Mouse (Mus musculus) frontal cortex, postnatal 14 days (tissue): ENCODE measurements at regions not wholly inside any gene's neighbourhood (a gene's known extent, or its start where the extent isn't known, plus 50 kb on each side); places are given as distances from the start of the nearest gene placed in this dataset.

Experiments
- DNase-seq, 2 experiments: peaks; one replicate each; pipeline ENCODE4 v3.0.0; 2022; ENCODE audit warnings: low spot score in 2 of 2

- DNase-seq: no peak
These were observed 110.0 kb upstream of the Gria1 start for GRCm38 (mm10) chr11:56901201-56901600.

- DNase-seq: peak in 1 of 2 experiments; percentile 6
These were observed 85.8 kb upstream of the Gria1 start for GRCm38 (mm10) chr11:56925368-56925896.

DNA sequence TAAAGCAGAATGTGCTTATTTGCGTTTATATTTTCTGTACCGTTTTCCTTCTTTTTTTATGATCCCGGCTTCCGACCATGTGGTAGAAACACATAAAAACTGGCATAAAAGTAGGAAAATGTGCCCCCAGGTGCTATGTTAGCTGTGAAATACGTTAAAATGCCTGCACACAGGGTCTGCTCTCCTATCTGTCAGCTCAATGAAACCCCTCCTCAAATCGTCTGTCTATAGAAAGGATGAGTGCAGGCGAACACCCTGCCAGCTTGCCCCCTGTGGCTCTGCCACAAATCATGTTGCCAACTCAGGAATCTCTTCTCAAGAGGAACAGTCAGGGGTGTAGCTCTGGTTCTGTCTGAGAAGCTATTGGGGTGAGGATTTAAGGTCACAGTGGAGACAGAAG lies 78.4 kb upstream of the Gria1 start:
- DNase-seq: no peak

GRCm38 (mm10) chr11:56952357-56952756 lies 58.8 kb upstream of the Gria1 start:
- no peak for DNase-seq

DNA sequence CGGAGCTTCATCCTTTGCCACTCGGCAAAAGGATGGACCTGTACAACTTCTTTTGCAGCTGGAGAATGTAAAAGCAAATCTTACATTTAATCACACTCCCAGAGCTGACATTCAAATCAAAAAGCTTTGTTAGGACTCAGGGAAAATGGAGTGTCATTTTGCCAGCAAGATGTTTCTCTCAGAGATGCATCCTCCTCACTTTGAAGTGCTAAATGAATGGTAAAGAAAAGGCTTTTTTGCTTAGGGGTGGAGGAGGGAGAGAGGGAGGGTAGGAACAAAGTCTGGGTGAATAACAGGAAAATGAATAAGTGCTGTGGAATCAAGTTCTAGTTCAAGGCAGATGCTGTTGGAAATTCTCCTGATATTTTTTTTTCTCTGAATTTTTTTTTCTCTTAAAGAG lies 53.4 kb upstream of the Gria1 start:
- DNase-seq: no peak
